Mouse (Mus musculus): Measurements from ENCODE around the gene Hes5. TPM values are rescaled to one million over a fixed set of nuclear protein-coding genes. Genes with fewer than 3 reads are reported as not detected.
A peak's percentile ranks its signal among the peaks of the same experiment; 100 is the strongest.

Gene Hes5
- total and polyA plus RNA-seq, 2 experiments from 2014 or later = 106 to 177 TPM

DNA sequence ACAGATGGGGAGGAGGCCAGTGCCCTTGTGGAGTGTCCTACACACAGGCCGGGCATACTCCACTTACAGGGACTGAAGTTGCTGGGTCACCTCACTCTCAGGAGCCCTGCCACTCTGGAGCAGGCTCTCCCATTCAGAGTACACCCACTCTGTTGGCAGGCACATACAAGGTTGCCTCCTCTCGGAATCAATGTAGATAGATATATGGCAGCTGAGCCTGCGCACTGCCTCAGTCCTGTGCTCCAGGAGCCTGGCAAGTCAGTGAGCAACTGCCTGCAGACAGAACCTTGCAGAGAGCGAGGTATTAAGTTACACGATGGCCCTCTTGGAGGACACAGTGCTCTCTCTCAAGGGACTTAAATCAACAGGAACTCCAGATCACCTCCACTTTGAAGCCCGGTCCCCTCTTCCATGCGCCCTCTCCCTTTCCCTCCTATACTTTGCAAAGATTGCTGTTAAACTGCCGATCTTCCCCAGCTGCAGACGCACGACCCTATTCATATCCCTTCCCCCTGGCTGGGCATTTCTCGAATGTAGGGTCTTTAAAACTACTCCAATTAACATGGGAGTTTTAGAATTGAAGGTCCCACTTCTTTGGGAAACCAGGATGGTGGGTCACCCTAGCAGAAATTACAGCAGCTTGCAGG, 2.6 kb downstream of the Hes5 start:
- no peak for TF ChIP-seq CTCF (IDR thresholded peaks at IDR 0.05; ENCODE audit: low read depth)
- H3K27ac ChIP-seq = peak overlapping the region; percentile 88; the same call in 1 of the 2 replicates
- H3K9ac ChIP-seq (replicated peaks; ENCODE audit: low read length) = peak overlapping the region; percentile 58
- DNase-seq (ENCODE audit: low spot score) = peak; percentile 40
- peak overlapping the region; percentile 84 for H3K4me2 ChIP-seq (ENCODE audit: low read depth, low read length)
- no peaks in the 10 kb centered on the region for H3K9me3 ChIP-seq (ENCODE audit: low read length)
- no peaks in the 10 kb centered on the region for H3K36me3 ChIP-seq (ENCODE audit: insufficient read depth, low read length)
- H3K4me3 ChIP-seq (ENCODE audit: low read length) = peak overlapping the region; percentile 75
- ATAC-seq = no peak
- H3K4me1 ChIP-seq (ENCODE audit: insufficient read depth, low read length) = peaks cover 29% of the 10 kb centered on the region
- 9% methylated on average over 11 of the region's 11 CpGs for WGBS
- H3K27me3 ChIP-seq (ENCODE audit: insufficient read depth, low read length) = no peaks in the 10 kb centered on the region

DNA sequence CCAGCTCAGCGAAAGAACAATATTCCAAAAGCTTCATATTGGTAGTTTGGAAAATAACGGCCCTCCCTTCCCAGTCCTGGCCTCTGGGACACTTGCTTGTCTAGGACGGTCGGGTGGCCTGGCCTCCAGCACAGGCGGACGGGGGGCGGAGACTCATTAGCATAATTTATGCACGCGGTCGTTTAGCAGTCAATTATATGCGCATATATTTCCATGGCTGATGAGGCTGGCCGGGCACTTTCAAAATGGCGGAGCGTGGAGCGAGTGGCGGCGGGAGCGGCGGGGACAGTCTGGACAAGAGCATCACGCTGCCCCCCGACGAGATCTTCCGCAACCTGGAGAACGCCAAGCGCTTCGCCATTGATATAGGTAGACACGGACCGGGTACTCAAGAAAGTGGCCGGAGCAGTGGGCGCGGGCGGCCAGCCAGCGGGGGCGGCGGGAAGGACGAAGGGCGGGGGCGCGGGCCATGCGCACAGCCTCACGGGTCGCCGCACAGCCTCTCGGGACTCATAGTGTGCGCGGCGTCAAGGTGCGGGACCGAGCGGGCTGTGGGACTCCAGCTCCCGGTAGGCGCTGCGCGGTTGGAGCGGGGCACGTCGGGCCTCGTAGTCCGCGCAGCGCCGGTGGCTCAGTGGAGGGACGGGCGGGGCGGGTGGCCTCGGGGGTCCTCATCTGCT, 3.3 kb downstream of the Hes5 start, which contains the start of gene Pank4:
Pank4 (plus strand) TSS at position 223 of the 680 bp plus-strand sequence.
- H3K4me2 ChIP-seq (ENCODE audit: low read depth, low read length) = peak within 1 kb of the TSS; percentile 84
- no peak for TF ChIP-seq CTCF (IDR thresholded peaks at IDR 0.05; ENCODE audit: low read depth)
- no peaks in the 10 kb centered on the region for H3K9me3 ChIP-seq (ENCODE audit: low read length)
- H3K27me3 ChIP-seq (ENCODE audit: insufficient read depth, low read length) = no peaks in the 10 kb centered on the region
- peak; percentile 88 for ATAC-seq
- peak within 1 kb of the TSS; percentile 58 for H3K9ac ChIP-seq (replicated peaks; ENCODE audit: low read length)
- peaks cover under 1% of the 10 kb centered on the region; the same call in 1 of the 2 replicates for H3K36me3 ChIP-seq (ENCODE audit: insufficient read depth, low read length)
- peak within 1 kb of the TSS; percentile 88 for H3K27ac ChIP-seq
- H3K4me1 ChIP-seq (ENCODE audit: insufficient read depth, low read length) = peaks cover 26% of the 10 kb centered on the region
- DNase-seq (ENCODE audit: low spot score) = peak; percentile 94
- WGBS = 1% methylated on average over 60 of the region's 66 CpGs
- peak within 1 kb of the TSS; percentile 75 for H3K4me3 ChIP-seq (ENCODE audit: low read length)

DNA sequence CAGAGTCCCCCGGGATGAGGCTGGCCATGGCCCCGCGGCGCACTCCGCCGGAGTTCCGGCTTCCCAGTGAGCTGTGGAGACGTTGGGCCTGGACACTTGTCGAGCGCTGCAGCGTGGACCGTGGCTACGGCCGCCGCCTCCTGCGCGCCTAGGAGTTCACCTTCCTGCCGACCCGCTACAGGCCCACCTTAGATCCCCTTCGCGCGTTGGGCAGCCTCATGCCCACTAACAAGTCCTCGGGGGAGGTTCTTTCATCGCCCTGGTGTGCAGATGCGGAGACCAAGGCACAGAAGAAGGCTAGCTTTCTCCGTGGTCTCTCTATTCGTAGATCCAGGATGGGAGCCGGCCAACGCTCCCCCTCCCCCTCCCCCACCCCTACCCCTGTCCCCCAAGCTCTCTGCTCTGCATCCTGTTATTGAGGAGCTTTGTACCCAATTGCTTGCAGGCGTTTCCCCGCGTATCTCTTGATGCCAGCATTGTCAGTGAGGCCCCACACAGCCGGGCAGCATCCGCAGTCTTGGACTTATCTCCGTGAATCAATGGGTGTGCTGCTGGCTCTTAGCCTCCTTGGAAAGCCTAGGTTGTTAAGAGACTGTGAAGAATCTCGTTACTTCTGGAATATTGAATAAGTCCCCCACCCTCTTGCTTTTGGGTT, 4.0 kb downstream of the Hes5 start:
- ATAC-seq (no peak), DNase-seq (ENCODE audit: low spot score) (peak; percentile 51)
- Histone ChIP-seq H3K9me3 (ENCODE audit: low read length) (no peaks in the 10 kb centered on the region), H3K9ac (replicated peaks; ENCODE audit: low read length) (peak overlapping the region; percentile 58), H3K4me3 (ENCODE audit: low read length) (peak overlapping the region; percentile 75), H3K4me1 (ENCODE audit: insufficient read depth, low read length) (peaks cover 21% of the 10 kb centered on the region), H3K27me3 (ENCODE audit: insufficient read depth, low read length) (no peaks in the 10 kb centered on the region), H3K36me3 (ENCODE audit: insufficient read depth, low read length) (peaks cover 7% of the 10 kb centered on the region), H3K4me2 (ENCODE audit: low read depth, low read length) (peak overlapping the region; percentile 84), H3K27ac (peak overlapping the region; percentile 88)
- under 1% methylated on average over 36 of the region's 36 CpGs for WGBS
- no peak for TF ChIP-seq CTCF (IDR thresholded peaks at IDR 0.05; ENCODE audit: low read depth)

DNA sequence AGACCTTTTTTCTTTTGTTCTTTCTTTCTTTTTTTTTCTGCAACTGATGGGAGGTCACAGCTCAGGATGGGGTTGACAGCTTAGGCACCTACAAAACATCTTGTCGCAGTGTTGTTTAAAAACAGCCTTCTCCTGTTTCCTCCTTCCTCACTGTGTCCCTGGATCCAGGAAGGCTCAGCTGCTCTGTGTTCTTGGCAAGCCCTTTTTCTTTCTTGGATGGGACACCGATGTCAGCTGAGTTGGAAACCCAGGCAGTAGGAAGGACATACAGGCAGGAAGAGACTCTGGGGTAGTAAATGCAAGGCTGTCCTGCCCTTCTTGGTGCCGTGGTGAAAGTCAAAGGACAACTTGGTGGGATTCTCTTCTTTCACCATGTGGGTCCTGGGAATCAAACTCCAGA, 5.1 kb downstream of the Hes5 start:
- peak overlapping the region; percentile 84; the same call in 1 of the 2 replicates for H3K4me2 ChIP-seq (ENCODE audit: low read depth, low read length)
- no peaks in the 10 kb centered on the region for H3K27me3 ChIP-seq (ENCODE audit: insufficient read depth, low read length)
- DNase-seq (ENCODE audit: low spot score) = peak; percentile 3
- H3K4me1 ChIP-seq (ENCODE audit: insufficient read depth, low read length) = peaks cover 12% of the 10 kb centered on the region
- no peaks in the 10 kb centered on the region for H3K9me3 ChIP-seq (ENCODE audit: low read length)
- WGBS = 33% methylated on average over 3 of the region's 3 CpGs
- no peak overlapping the region for H3K4me3 ChIP-seq (ENCODE audit: low read length)
- no peak for TF ChIP-seq CTCF (IDR thresholded peaks at IDR 0.05; ENCODE audit: low read depth)
- peaks cover 19% of the 10 kb centered on the region for H3K36me3 ChIP-seq (ENCODE audit: insufficient read depth, low read length)
- H3K9ac ChIP-seq (replicated peaks; ENCODE audit: low read length) = peak overlapping the region; percentile 58; the same call in 1 of the 2 replicates
- H3K27ac ChIP-seq = no peak overlapping the region
- ATAC-seq = no peak

DNA sequence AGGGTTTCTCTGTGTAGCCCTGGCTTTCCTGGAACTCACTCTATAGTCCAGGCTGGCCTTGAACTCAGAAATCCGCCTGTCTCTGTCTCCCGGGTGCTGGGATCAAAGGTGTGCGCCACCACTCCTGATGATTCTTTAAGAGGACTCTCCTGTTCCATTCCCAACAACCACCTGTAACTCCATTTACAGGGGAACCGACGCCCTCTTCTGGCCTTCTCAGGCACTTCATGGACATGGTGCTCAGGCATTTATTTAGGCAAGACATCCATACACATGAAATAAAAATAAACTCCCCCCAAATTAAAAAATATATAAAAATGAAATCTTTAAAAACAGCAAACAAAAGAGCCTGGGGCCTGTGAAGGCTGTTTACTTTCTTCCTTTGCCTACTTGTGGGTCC, 6.5 kb downstream of the Hes5 start:
- DNase-seq (ENCODE audit: low spot score) = peak; percentile 85
- no peak overlapping the region for H3K27ac ChIP-seq
- no peak for ATAC-seq
- H3K4me3 ChIP-seq (ENCODE audit: low read length) = no peak overlapping the region
- no peak overlapping the region for H3K9ac ChIP-seq (replicated peaks; ENCODE audit: low read length)
- H3K9me3 ChIP-seq (ENCODE audit: low read length) = no peaks in the 10 kb centered on the region
- H3K4me1 ChIP-seq (ENCODE audit: insufficient read depth, low read length) = peaks cover 12% of the 10 kb centered on the region
- peak; percentile 68 for TF ChIP-seq CTCF (IDR thresholded peaks at IDR 0.05; ENCODE audit: low read depth)
- no peaks in the 10 kb centered on the region for H3K27me3 ChIP-seq (ENCODE audit: insufficient read depth, low read length)
- H3K4me2 ChIP-seq (ENCODE audit: low read depth, low read length) = no peak overlapping the region
- H3K36me3 ChIP-seq (ENCODE audit: insufficient read depth, low read length) = peaks cover 31% of the 10 kb centered on the region
- 60% methylated on average over 5 of the region's 5 CpGs for WGBS

- Histone ChIP-seq H3K27ac (no peak overlapping the region), H3K4me3 (ENCODE audit: low read length) (no peak overlapping the region), H3K9ac (replicated peaks; ENCODE audit: low read length) (no peak overlapping the region), H3K27me3 (ENCODE audit: insufficient read depth, low read length) (no peaks in the 10 kb centered on the region), H3K4me2 (ENCODE audit: low read depth, low read length) (no peak overlapping the region), H3K36me3 (ENCODE audit: insufficient read depth, low read length) (peaks cover 77% of the 10 kb centered on the region), H3K4me1 (ENCODE audit: insufficient read depth, low read length) (no peaks in the 10 kb centered on the region), H3K9me3 (ENCODE audit: low read length) (no peaks in the 10 kb centered on the region)
- no peak for TF ChIP-seq CTCF (IDR thresholded peaks at IDR 0.05; ENCODE audit: low read depth)
- ATAC-seq (no peak), DNase-seq (ENCODE audit: low spot score) (no peak)
- 92% methylated on average over 12 of the region's 12 CpGs for WGBS
Observed at GRCm38 (mm10) chr4:154972546-154972945, 11.8 kb downstream of the Hes5 start.
